Mouse (Mus musculus) hindbrain, postnatal 0 days (tissue): Measurements from ENCODE around the gene Gpi1. TPM values are rescaled to one million over a fixed set of nuclear protein-coding genes. Genes with fewer than 3 reads are reported as not detected.

ENCODE experiments used
- ATAC-seq: fragments of 200-750 bp; cut with Nextera tagmentation; 2 replicates; pipeline ENCODE4 v1.8.0; 2017; ENCODE audit warnings: mild to moderate bottlenecking, moderate TSS enrichment, moderate library complexity
- DNase-seq: peaks from one replicate; pipeline ENCODE4 v3.0.0-alpha.2; 2015; ENCODE audit warnings: low spot score
- H3K27ac ChIP-seq: fragments of 300-500 bp; sonication (generic); 2 replicates; pipeline ENCODE4 v1.5.1; 2014; ENCODE audit warnings: mild to moderate bottlenecking
- H3K27me3 ChIP-seq: fragments of 300-500 bp; sonication (generic); 2 replicates; pipeline ENCODE4 v1.6.1; 2014; ENCODE audit warnings: low read length, mixed read lengths; ENCODE audit not compliant: insufficient read depth
- H3K36me3 ChIP-seq: fragments of 300-500 bp; sonication (generic); 2 replicates; pipeline ENCODE4 v1.6.1; 2014; ENCODE audit warnings: low read length, mixed read lengths; ENCODE audit not compliant: insufficient read depth
- H3K4me1 ChIP-seq: fragments of 300-500 bp; sonication (generic); 2 replicates; pipeline ENCODE4 v1.6.1; 2014; ENCODE audit warnings: antibody characterized with exemption, low read length, mixed read lengths; ENCODE audit not compliant: insufficient read depth
- H3K4me2 ChIP-seq: fragments of 300-500 bp; sonication (generic); 2 replicates; pipeline ENCODE4 v1.6.1; 2014; ENCODE audit warnings: low read depth, mild to moderate bottlenecking, low read length, moderate library complexity, mixed read lengths
- H3K4me3 ChIP-seq: fragments of 300-500 bp; sonication (generic); 2 replicates; pipeline ENCODE4 v1.5.1; 2014; ENCODE audit warnings: low read length
- H3K9ac ChIP-seq: fragments of 300-500 bp; sonication (generic); replicated peaks from 2 replicates; pipeline ENCODE4 v1.6.1; 2014; ENCODE audit warnings: mild to moderate bottlenecking, low read length, moderate library complexity, mixed read lengths
- H3K9me3 ChIP-seq: fragments of 300-500 bp; sonication (generic); 2 replicates; pipeline ENCODE4 v1.6.1; 2016; ENCODE audit warnings: low read length, mixed read lengths
- CTCF ChIP-seq: IDR thresholded peaks from 2 replicates; pipeline ENCODE4 v1.5.1; 2016; ENCODE audit warnings: antibody characterized with exemption, control low read depth, low read depth
- WGBS: fragments of 180-500 bp; shearing (Covaris S2); extraction: QIAGEN DNeasy Blood & Tissue Kit; methylation state at CpG from one replicate; pipeline ENCODE4 v1.1.7; 2014; 5-methylcytosine and 5-hydroxymethylcytosine counted together
- polyA plus RNA-seq: library from polyadenylated mRNA; unstranded; fragments of >200 nt; fragmentation: Nextera tagmentation; extraction: Ambion mirVana; gene quantifications from 2 replicates; pipeline ENCODE4 v1.2.1, GENCODE M21; 2015
- total RNA-seq: library from RNA; depleted of rRNA; stranded (reverse); fragments of >200 nt; gene quantifications from 2 replicates; pipeline ENCODE4 v1.2.3, GENCODE M21; 2014

The Gpi1 gene
- total and polyA plus RNA-seq, 2 experiments from 2014 or later: 389 to 413 TPM

DNA sequence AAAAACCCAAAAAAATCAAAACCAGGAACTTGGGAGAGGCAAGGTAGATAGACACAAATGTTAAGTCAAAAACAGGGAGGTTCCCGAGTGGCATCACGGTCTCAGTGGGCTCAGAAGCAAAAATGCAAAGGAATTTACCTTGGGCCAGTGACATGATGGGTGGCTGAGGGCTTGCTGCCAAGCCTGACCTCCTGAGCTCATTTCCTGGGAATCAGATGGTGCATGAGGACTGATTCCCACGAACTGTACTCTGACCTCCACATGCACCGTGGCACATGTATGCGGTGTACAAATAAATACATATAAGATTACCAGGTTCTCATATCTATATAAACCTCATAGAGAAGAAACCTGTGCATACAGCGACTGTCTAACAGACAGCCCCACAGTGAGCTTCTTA lies 5.8 kb downstream of the Gpi1 start:
- Histone ChIP-seq H3K27me3 (no peaks in the 10 kb centered on the region), H3K4me1 (0 out of 2 replicates have a peak, but pooled peaks cover 9% of the 10 kb centered on the region), H3K4me3 (no peak overlapping the region), H3K9ac (no peak overlapping the region), H3K27ac (no peak overlapping the region), H3K4me2 (no peak overlapping the region), H3K9me3 (no peaks in the 10 kb centered on the region), H3K36me3 (peaks cover 63% of the 10 kb centered on the region)
- TF ChIP-seq CTCF: no peak
- WGBS: 93% methylated on average over 6 of the region's 6 CpGs
- DNase-seq (no peak), ATAC-seq (no peak)

DNA sequence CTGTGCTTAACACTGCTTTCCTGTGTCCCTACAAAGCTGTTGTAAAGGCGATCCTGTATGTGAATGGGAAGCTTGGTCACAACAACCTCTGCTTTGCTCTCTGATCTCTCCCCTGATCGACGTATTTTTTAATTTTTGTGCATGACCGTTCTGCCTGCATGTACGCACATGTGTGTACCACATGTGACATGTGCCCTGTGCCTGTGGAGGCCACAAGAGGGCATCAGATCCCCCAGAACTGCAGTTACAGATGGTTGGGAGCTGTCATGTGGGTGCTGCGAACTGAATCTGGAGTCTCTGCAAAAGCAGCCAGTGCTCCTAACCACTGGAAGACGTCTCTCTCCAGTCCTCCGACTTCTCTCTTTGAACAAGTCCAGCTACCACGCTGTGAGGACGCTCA lies 7.8 kb downstream of the Gpi1 start:
- no peak overlapping the region for H3K4me2 ChIP-seq
- H3K9ac ChIP-seq: no peak overlapping the region
- no peaks in the 10 kb centered on the region for H3K4me1 ChIP-seq
- no peak overlapping the region for H3K27ac ChIP-seq
- no peak overlapping the region for H3K4me3 ChIP-seq
- H3K9me3 ChIP-seq: no peaks in the 10 kb centered on the region
- DNase-seq: no peak
- no peaks in the 10 kb centered on the region for H3K27me3 ChIP-seq
- WGBS: 97% methylated on average over 10 of the region's 10 CpGs
- TF ChIP-seq CTCF: no peak
- peaks cover 72% of the 10 kb centered on the region for H3K36me3 ChIP-seq
- ATAC-seq: no peak

DNA sequence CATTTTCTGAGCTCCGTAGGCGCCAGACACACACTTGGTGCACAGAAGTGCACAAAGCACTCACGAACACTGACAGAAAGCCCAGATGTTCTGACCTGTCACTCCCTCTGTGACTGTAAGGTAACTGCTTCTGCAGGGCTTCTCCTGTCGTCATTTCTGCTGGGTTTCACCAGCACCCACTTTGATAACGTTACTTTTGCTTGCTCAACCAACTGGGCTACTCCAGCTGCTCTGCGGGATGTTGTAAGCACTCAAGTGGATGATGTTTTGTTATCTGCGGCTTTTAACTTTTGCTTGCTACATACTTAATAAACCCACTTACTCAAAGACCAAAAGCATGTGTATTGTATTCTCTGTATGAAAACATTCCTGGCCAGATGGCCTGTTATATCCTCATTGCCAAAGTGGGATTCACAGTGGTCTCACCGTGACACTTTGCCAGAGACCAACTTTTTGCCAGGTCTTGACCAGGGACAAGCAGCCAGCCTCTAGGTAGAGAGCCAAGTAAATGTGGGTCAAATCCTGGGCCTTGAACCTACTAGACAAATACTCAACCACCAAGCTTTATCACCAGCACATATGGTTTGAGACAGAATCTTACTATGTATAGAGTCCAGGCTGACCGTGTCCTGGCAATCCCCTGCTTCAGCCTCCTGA lies 8.4 kb downstream of the Gpi1 start:
- TF ChIP-seq CTCF: no peak
- Histone ChIP-seq H3K36me3 (peaks cover 69% of the 10 kb centered on the region), H3K9me3 (no peaks in the 10 kb centered on the region), H3K9ac (no peak overlapping the region), H3K4me2 (no peak overlapping the region), H3K27me3 (no peaks in the 10 kb centered on the region), H3K4me1 (no peaks in the 10 kb centered on the region), H3K4me3 (no peak overlapping the region), H3K27ac (no peak overlapping the region)
- ATAC-seq: no peak
- 88% methylated on average over 9 of the region's 9 CpGs for WGBS
- DNase-seq: no peak

DNA sequence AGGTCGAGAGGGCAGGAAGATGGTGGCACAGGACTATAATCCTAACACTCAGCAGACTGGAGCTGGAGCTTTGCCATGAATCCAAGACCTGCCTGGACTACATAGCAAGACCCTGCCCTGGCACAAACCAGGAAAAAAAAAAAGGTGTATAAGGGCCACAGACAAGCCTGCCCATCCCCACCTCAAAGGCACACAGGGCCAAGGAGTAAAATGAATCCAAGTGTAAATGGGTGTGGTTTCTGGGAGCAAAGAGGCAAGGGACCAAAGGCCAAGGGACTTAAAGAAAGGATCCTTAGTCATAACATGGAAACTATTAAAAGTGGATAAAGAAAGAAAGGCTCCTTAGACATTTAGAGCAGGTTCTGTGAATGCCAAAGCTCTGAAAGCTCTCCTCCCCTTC lies 11.6 kb downstream of the Gpi1 start:
- DNase-seq (no peak), ATAC-seq (no peak)
- Histone ChIP-seq H3K4me3 (no peak overlapping the region), H3K9ac (no peak overlapping the region), H3K27ac (no peak overlapping the region), H3K27me3 (no peaks in the 10 kb centered on the region), H3K4me1 (no peaks in the 10 kb centered on the region), H3K9me3 (no peaks in the 10 kb centered on the region), H3K4me2 (no peak overlapping the region), H3K36me3 (peaks cover 86% of the 10 kb centered on the region)
- TF ChIP-seq CTCF: no peak
- 72% methylated on average over 1 of the region's 1 CpGs for WGBS

DNA sequence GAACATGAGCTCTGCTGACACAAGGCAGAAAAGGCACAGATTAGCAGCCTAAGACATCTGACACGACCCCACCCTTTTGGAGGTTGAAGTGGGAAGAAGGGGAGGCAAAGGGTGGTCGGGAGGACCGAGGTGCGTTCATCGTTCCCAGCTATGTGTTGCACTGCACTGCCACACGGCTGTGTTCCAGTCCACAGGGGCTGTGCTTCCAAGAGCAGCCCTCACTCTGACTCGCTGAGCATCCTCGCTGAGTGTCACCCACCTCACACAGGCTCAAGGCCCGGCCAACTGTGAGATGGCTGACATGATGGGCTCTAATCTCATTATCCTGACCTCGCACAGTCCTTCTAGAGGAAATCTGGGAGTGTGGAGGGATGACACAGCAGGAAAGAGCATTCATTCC lies 13.7 kb downstream of the Gpi1 start:
- ATAC-seq (no peak), DNase-seq (no peak)
- Histone ChIP-seq H3K4me2 (no peak overlapping the region), H3K9me3 (no peaks in the 10 kb centered on the region), H3K36me3 (peaks cover 87% of the 10 kb centered on the region), H3K27me3 (no peaks in the 10 kb centered on the region), H3K4me3 (no peak overlapping the region), H3K4me1 (no peaks in the 10 kb centered on the region), H3K9ac (no peak overlapping the region), H3K27ac (no peak overlapping the region)
- no peak for TF ChIP-seq CTCF
- WGBS: 94% methylated on average over 10 of the region's 10 CpGs

DNA sequence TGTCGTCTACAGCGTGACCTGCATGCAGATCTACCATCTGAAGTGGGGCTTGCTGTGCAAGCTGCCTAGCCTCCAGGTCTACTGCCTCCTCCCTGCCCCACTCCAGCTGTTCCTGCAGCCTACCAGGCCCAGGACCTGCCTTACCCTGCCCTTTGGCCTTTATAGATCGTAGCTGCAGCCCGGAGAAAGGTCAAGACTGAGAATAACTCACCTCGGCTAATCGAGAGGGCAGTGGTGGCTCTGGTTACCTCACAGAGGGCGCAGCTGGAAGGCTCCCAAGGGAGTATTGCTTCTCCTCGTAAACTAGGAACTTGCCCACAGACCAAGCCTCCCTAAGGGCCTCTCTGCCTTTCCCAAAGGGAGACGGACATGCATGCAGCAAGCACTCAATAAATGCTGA lies 14.7 kb downstream of the Gpi1 start:
- no peak overlapping the region for H3K4me2 ChIP-seq
- ATAC-seq: no peak
- WGBS: 93% methylated on average over 9 of the region's 9 CpGs

DNA sequence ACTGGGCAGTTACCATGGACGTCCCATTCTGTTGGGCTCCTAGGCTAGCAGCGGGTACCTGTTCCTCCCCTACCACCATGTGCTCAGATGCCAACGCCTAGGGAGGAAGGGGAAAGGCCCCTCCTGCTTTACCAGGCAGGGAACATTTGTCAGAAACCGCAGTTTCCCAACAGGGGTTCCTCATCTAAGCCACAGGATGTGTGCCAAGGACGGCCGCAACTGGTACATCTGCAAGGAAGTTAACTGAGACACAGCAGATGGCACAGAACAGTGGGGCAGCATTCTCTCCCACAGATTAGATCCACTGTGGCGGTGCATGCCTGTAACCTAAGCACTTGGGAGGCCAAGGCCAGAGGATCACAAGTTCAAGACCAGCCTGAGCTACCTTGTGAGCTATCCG lies 15.5 kb downstream of the Gpi1 start:
- Histone ChIP-seq H3K4me1 (no peaks in the 10 kb centered on the region), H3K27me3 (no peaks in the 10 kb centered on the region), H3K36me3 (peaks cover 87% of the 10 kb centered on the region), H3K9me3 (no peaks in the 10 kb centered on the region), H3K27ac (no peak overlapping the region), H3K4me2 (no peak overlapping the region), H3K4me3 (no peak overlapping the region), H3K9ac (no peak overlapping the region)
- ATAC-seq (no peak), DNase-seq (no peak)
- TF ChIP-seq CTCF: no peak
- 72% methylated on average over 8 of the region's 8 CpGs for WGBS

More for the DNA sequence above, 14.7 kb downstream of the Gpi1 start:
- no peak for TF ChIP-seq CTCF
- Histone ChIP-seq H3K4me3 (no peak overlapping the region), H3K9ac (no peak overlapping the region), H3K27ac (no peak overlapping the region), H3K36me3 (peaks cover 89% of the 10 kb centered on the region), H3K4me1 (no peaks in the 10 kb centered on the region), H3K9me3 (no peaks in the 10 kb centered on the region), H3K27me3 (no peaks in the 10 kb centered on the region)
- no peak for DNase-seq
